14 mouse cellular contexts compared by ENCODE assay signal in genomic region chr14:121660918-121661317, GRCm38 (mm10).
DNase-seq lines count a peak whose midpoint lies in the region; ATAC-seq and TF ChIP-seq lines count a peak whose summit lies in the region.
"Had no signal": no experiment of that assay in that cellular context is flagged by ENCODE, and none has a peak within 500 bp of the region (broad histone marks: within the 10 kb centered on the region; RNA-seq: fewer than 3 reads in every experiment).

No protein-coding gene starts in this region.

- H3K36me3 ChIP-seq in neural tube, embryonic 14.5 days (ENCODE audit: control insufficient read depth, insufficient read depth, low read length), result no peaks in the 10 kb centered on the region
- H3K36me3 ChIP-seq in neural tube, embryonic 15.5 days, result peaks cover 2% of the 10 kb centered on the region; the same call in 1 of the 2 replicates
- H3K36me3 ChIP-seq in lung, postnatal 0 days (ENCODE audit: insufficient read depth, low read length), result no peaks in the 10 kb centered on the region
- peaks cover 6% of the 10 kb centered on the region for H3K36me3 ChIP-seq in stomach, postnatal 0 days (ENCODE audit: control insufficient read depth, insufficient read depth, low read length)
- H3K36me3 ChIP-seq: hindbrain, embryonic 13.5 days had no signal

- H3K4me1 ChIP-seq in neural tube, embryonic 14.5 days (ENCODE audit: control insufficient read depth, insufficient read depth, low read length), result no peaks in the 10 kb centered on the region
- H3K4me1 ChIP-seq in neural tube, embryonic 15.5 days, result peaks cover 5% of the 10 kb centered on the region; the same call in 1 of the 2 replicates
- H3K4me1 ChIP-seq in lung, postnatal 0 days (ENCODE audit: insufficient read depth, low read depth, low read length), result peaks cover 25% of the 10 kb centered on the region
- H3K4me1 ChIP-seq in stomach, postnatal 0 days (replicated peaks; ENCODE audit: control insufficient read depth, insufficient read depth), result peaks cover 6% of the 10 kb centered on the region; the same call in 1 of the 2 replicates

- ATAC-seq in neural tube, embryonic 14.5 days (ENCODE audit: low read depth), result no peak
- no peak for ATAC-seq in neural tube, embryonic 15.5 days (ENCODE audit: low FRiP score)
- ATAC-seq in lung, postnatal 0 days, result peak; percentile 82
- ATAC-seq in stomach, postnatal 0 days (ENCODE audit: low FRiP score, low TSS enrichment), result peak; percentile 71
- ATAC-seq: Patski had no signal

- no peaks in the 10 kb centered on the region for H3K27me3 ChIP-seq in neural tube, embryonic 14.5 days (ENCODE audit: control insufficient read depth, insufficient read depth, low read length)
- no peaks in the 10 kb centered on the region for H3K27me3 ChIP-seq in neural tube, embryonic 15.5 days (replicated peaks)
- H3K27me3 ChIP-seq in lung, postnatal 0 days (replicated peaks; ENCODE audit: insufficient read depth, low read length), result no peaks in the 10 kb centered on the region
- H3K27me3 ChIP-seq in stomach, postnatal 0 days (ENCODE audit: control insufficient read depth, insufficient read depth, low read length), result no peaks in the 10 kb centered on the region
- H3K27me3 ChIP-seq: hindbrain, embryonic 13.5 days; Patski had no signal

- H3K4me3 ChIP-seq in neural tube, embryonic 14.5 days (ENCODE audit: low read depth, low read length), result no peak overlapping the region
- no peak overlapping the region for H3K4me3 ChIP-seq in neural tube, embryonic 15.5 days (replicated peaks)
- no peak overlapping the region for H3K4me3 ChIP-seq in lung, postnatal 0 days (ENCODE audit: low read depth, low read length)
- no peak overlapping the region for H3K4me3 ChIP-seq in stomach, postnatal 0 days (ENCODE audit: low read depth, low read length)
- H3K4me3 ChIP-seq: hindbrain, embryonic 13.5 days had no signal

- 68% methylated on average over 8 of the region's 8 CpGs for WGBS in neural tube, embryonic 14.5 days
- 53% methylated on average over 8 of the region's 8 CpGs for WGBS in neural tube, embryonic 15.5 days
- 10% methylated on average over 8 of the region's 8 CpGs for WGBS in lung, postnatal 0 days
- 16% methylated on average over 8 of the region's 8 CpGs for WGBS in stomach, postnatal 0 days

- TF ChIP-seq CTCF in lung, postnatal 0 days (IDR thresholded peaks at IDR 0.05), result no peak
- no peak for TF ChIP-seq CTCF in stomach, postnatal 0 days (IDR thresholded peaks at IDR 0.05; ENCODE audit: low read depth)

- no peak overlapping the region for H3K9ac ChIP-seq in neural tube, embryonic 14.5 days (replicated peaks; ENCODE audit: low read depth, low read length)
- H3K9ac ChIP-seq in neural tube, embryonic 15.5 days (replicated peaks), result no peak overlapping the region
- no peak overlapping the region for H3K9ac ChIP-seq in lung, postnatal 0 days (replicated peaks; ENCODE audit: low read depth)
- no peak overlapping the region for H3K9ac ChIP-seq in stomach, postnatal 0 days (ENCODE audit: low read length)
- H3K9ac ChIP-seq: hindbrain, embryonic 13.5 days had no signal

- H3K27ac ChIP-seq in neural tube, embryonic 14.5 days (ENCODE audit: low read depth, low read length), result peak overlapping the region; percentile 55; the same call in 1 of the 2 replicates
- no peak overlapping the region for H3K27ac ChIP-seq in neural tube, embryonic 15.5 days (replicated peaks)
- peak overlapping the region; percentile 54 for H3K27ac ChIP-seq in lung, postnatal 0 days (ENCODE audit: low read length)
- peak overlapping the region; percentile 36; the same call in 1 of the 2 replicates for H3K27ac ChIP-seq in stomach, postnatal 0 days (replicated peaks)
- H3K27ac ChIP-seq: hindbrain, embryonic 13.5 days had no signal

- H3K9me3 ChIP-seq in neural tube, embryonic 14.5 days (ENCODE audit: control insufficient read depth, low read length), result no peaks in the 10 kb centered on the region
- H3K9me3 ChIP-seq in neural tube, embryonic 15.5 days (replicated peaks), result no peaks in the 10 kb centered on the region
- H3K9me3 ChIP-seq in lung, postnatal 0 days (ENCODE audit: low read length), result no peaks in the 10 kb centered on the region
- H3K9me3 ChIP-seq in stomach, postnatal 0 days (ENCODE audit: control insufficient read depth, low read length), result no peaks in the 10 kb centered on the region
- H3K9me3 ChIP-seq: hindbrain, embryonic 13.5 days had no signal

- no peak overlapping the region for H3K4me2 ChIP-seq in neural tube, embryonic 14.5 days (ENCODE audit: low read depth, low read length)
- H3K4me2 ChIP-seq in neural tube, embryonic 15.5 days, result no peak overlapping the region
- H3K4me2 ChIP-seq in lung, postnatal 0 days (replicated peaks; ENCODE audit: low read depth, low read length), result 0 out of 2 replicates have a peak overlapping the region, but pooled peaks have one; percentile 5
- H3K4me2 ChIP-seq in stomach, postnatal 0 days (replicated peaks; ENCODE audit: low read depth), result no peak overlapping the region
- H3K4me2 ChIP-seq: hindbrain, embryonic 13.5 days had no signal

- intact Hi-C loops in heart, postnatal 10 days (cut with DNase I), result loop anchor here (5.0 kb wide), 1 partner anchor 36 kb away; no protein-coding TSS in a partner anchor

- TF ChIP-seq EP300 in lung, postnatal 0 days (IDR thresholded peaks at IDR 0.05), result peak; percentile 85
- no peak for TF ChIP-seq EP300 in stomach, postnatal 0 days (optimal IDR thresholded peaks at IDR 0.05)

- DNase-seq in heart, adult 18-20 months, result peak; percentile 39 to 53
- DNase-seq in heart, postnatal 10 days, result no peak
- peak; percentile 88 for DNase-seq in lung, postnatal 0 days (ENCODE audit: low spot score)
- DNase-seq in stomach, postnatal 0 days (ENCODE audit: low spot score), result peak; percentile 68
- no peak for DNase-seq in testis, postnatal 14 days (ENCODE audit: low spot score)
- no peak for DNase-seq in kidney, adult 9 months
- DNase-seq: cerebellum, adult 9-11 months; kidney, adult 8-10 months; liver; thymus, postnatal 36 days had no signal

Comparison
In these comparisons a context has a peak if more than half of its experiments do, and no peak if none do; other contexts are left out.
1. DNase-seq: peak in heart, adult 18-20 months (2 of 2), lung, postnatal 0 days (single experiment) and stomach, postnatal 0 days (single experiment); none in heart, postnatal 10 days (0 of 2), testis, postnatal 14 days (single experiment) and kidney, adult 9 months (single experiment).
2. ATAC-seq: peak in lung, postnatal 0 days (single experiment) and stomach, postnatal 0 days (single experiment); none in neural tube, embryonic 14.5 days (single experiment) and neural tube, embryonic 15.5 days (single experiment).